Mouse (Mus musculus): Measurements from ENCODE around the gene Casr. TPM values are rescaled to one million over a fixed set of nuclear protein-coding genes. Genes with fewer than 3 reads are reported as not detected.

The Casr gene
- polyA plus RNA-seq, 1 experiment from 2014 or later = 0.06 TPM

GRCm38 (mm10) chr16:36505913-36506312 is 56.0 kb downstream of the Casr start:
- 54% methylated on average over 4 of the region's 4 CpGs for WGBS
- Histone ChIP-seq H3K4me2 (replicated peaks) (no peak overlapping the region), H3K9ac (no peak overlapping the region), H3K27me3 (replicated peaks) (no peaks in the 10 kb centered on the region), H3K36me3 (no peaks in the 10 kb centered on the region), H3K27ac (no peak overlapping the region), H3K9me3 (no peaks in the 10 kb centered on the region), H3K4me3 (replicated peaks) (no peak overlapping the region), H3K4me1 (replicated peaks) (no peaks in the 10 kb centered on the region)
- ATAC-seq = no peak

DNA sequence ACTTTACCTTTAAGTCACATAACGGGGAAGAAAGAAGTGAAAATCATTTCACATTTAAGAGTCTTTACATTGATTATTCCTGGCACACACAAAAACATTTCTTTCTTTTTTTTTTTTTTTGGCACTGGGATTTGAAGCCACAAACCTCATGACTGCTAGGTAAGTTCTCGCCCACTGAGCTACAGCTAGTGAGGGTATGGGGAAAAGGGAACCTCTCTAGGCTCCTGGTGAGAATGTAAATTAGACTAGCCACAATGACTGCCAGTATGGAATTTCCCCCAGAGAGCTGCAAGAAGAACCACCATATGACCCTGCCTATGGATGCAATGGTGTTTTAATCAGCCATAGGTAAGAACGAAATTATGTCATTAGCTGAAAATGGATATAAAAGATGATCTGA is 56.8 kb downstream of the Casr start:
- no peaks in the 10 kb centered on the region for H3K27me3 ChIP-seq (replicated peaks)
- ATAC-seq = no peak
- no peak overlapping the region for H3K27ac ChIP-seq
- H3K4me1 ChIP-seq (replicated peaks) = no peaks in the 10 kb centered on the region
- no peak overlapping the region for H3K4me3 ChIP-seq (replicated peaks)
- no peaks in the 10 kb centered on the region for H3K9me3 ChIP-seq
- H3K36me3 ChIP-seq = no peaks in the 10 kb centered on the region
- no peak overlapping the region for H3K9ac ChIP-seq
- 77% methylated on average over 3 of the region's 3 CpGs for WGBS
- H3K4me2 ChIP-seq (replicated peaks) = no peak overlapping the region

- no peaks in the 10 kb centered on the region for H3K27me3 ChIP-seq (replicated peaks)
- WGBS = 54% methylated on average over 2 of the region's 2 CpGs
- no peak for ATAC-seq
Measured at GRCm38 (mm10) chr16:36502286-36502685, 59.7 kb downstream of the Casr start.

DNA sequence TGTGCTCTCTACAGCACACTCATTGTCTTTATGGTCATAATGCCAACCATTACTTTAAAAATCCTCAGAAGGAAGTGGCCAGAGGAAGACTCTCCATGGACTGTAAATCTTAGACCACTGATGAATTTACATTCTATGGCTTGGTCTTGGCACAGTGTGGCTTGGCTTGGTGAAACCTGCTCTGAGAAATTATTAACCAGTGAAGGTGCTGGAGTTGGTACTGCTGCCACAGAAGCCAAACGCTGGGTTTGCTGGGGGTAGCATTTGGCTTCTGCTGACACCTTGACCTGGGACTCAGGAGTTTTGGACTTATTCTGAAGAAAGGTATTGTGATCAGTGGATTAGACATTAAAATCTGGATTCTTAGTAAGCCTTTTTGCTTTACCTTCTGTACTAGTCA is 69.5 kb downstream of the Casr start:
- 69% methylated on average over 1 of the region's 1 CpGs for WGBS

More at GRCm38 (mm10) chr16:36502286-36502685, 59.7 kb downstream of the Casr start:
- H3K4me3 ChIP-seq (replicated peaks) = no peak overlapping the region
- H3K4me2 ChIP-seq (replicated peaks) = no peak overlapping the region
- H3K9ac ChIP-seq = no peak overlapping the region
- no peaks in the 10 kb centered on the region for H3K9me3 ChIP-seq
- no peak overlapping the region for H3K27ac ChIP-seq
- H3K36me3 ChIP-seq = no peaks in the 10 kb centered on the region
- no peaks in the 10 kb centered on the region for H3K4me1 ChIP-seq (replicated peaks)

DNA sequence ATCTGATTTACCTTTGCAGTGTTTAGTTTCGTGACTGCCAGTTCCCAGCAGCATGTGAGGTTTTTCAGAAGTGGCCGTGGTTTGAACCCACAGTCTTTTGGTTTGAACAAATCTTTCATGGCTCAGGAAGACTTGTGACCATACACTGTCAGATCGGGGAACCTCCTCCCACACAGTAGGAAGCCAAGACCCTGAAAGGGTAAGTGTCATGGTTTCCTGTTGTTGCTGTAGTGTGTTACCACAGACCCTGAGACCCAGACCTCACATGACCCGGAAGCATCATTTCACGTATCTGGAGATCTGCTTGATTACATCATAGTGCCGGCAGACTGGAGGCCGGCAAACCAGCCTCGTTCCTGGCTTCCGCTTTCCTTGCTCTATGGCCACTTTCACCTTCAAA is 85.1 kb downstream of the Casr start:
- ATAC-seq = no peak
- no peak overlapping the region for H3K4me3 ChIP-seq (replicated peaks)
- no peaks in the 10 kb centered on the region for H3K9me3 ChIP-seq
- no peak overlapping the region for H3K4me2 ChIP-seq (replicated peaks)
- no peak overlapping the region for H3K27ac ChIP-seq
- H3K27me3 ChIP-seq (replicated peaks) = no peaks in the 10 kb centered on the region
- no peak overlapping the region for H3K9ac ChIP-seq
- 61% methylated on average over 9 of the region's 9 CpGs for WGBS
- H3K4me1 ChIP-seq (replicated peaks) = no peaks in the 10 kb centered on the region
- H3K36me3 ChIP-seq = no peaks in the 10 kb centered on the region

More for the DNA sequence above, 69.5 kb downstream of the Casr start:
- H3K27ac ChIP-seq = no peak overlapping the region
- no peaks in the 10 kb centered on the region for H3K27me3 ChIP-seq (replicated peaks)
- no peak overlapping the region for H3K4me2 ChIP-seq (replicated peaks)
- H3K4me1 ChIP-seq (replicated peaks) = no peaks in the 10 kb centered on the region
- ATAC-seq = no peak
- no peaks in the 10 kb centered on the region for H3K36me3 ChIP-seq
- no peaks in the 10 kb centered on the region for H3K9me3 ChIP-seq
- H3K9ac ChIP-seq = no peak overlapping the region
- H3K4me3 ChIP-seq (replicated peaks) = no peak overlapping the region

DNA sequence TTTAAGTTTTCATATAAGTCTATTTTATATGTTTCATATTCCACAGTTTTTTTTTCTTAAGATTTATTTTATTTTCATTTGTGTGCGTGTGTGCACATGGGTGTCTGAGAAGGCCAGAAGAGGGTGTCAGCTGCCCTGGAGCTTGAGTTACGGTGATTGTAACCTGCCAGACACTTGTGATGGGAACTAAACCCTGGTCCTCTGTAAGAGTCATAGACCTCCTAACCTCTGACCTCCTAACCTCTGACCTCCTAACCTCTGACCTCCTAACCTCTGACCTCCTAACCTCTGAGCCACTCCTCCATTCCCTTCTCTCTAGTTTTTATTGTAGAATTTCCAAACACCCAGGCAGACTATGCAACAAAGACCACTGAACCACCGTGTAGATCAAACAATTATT is 86.4 kb downstream of the Casr start:
- H3K27me3 ChIP-seq (replicated peaks) = no peaks in the 10 kb centered on the region
- no peaks in the 10 kb centered on the region for H3K4me1 ChIP-seq (replicated peaks)
- H3K4me3 ChIP-seq (replicated peaks) = no peak overlapping the region
- no peak for ATAC-seq
- WGBS = 87% methylated on average over 3 of the region's 3 CpGs
- no peaks in the 10 kb centered on the region for H3K9me3 ChIP-seq
- H3K36me3 ChIP-seq = no peaks in the 10 kb centered on the region
- H3K27ac ChIP-seq = no peak overlapping the region
- no peak overlapping the region for H3K9ac ChIP-seq
- H3K4me2 ChIP-seq (replicated peaks) = no peak overlapping the region

- H3K9ac ChIP-seq = no peak overlapping the region
- no peak overlapping the region for H3K4me2 ChIP-seq (replicated peaks)
- H3K4me1 ChIP-seq (replicated peaks) = no peaks in the 10 kb centered on the region
- H3K4me3 ChIP-seq (replicated peaks) = no peak overlapping the region
- H3K27me3 ChIP-seq (replicated peaks) = no peaks in the 10 kb centered on the region
- no peak overlapping the region for H3K27ac ChIP-seq
- no peak for ATAC-seq
- no peaks in the 10 kb centered on the region for H3K36me3 ChIP-seq
- 82% methylated on average over 2 of the region's 2 CpGs for whole genome bisulfite sequencing
- no peaks in the 10 kb centered on the region for H3K9me3 ChIP-seq
Measured at GRCm38 (mm10) chr16:36474849-36475248, 87.1 kb downstream of the Casr start.

DNA sequence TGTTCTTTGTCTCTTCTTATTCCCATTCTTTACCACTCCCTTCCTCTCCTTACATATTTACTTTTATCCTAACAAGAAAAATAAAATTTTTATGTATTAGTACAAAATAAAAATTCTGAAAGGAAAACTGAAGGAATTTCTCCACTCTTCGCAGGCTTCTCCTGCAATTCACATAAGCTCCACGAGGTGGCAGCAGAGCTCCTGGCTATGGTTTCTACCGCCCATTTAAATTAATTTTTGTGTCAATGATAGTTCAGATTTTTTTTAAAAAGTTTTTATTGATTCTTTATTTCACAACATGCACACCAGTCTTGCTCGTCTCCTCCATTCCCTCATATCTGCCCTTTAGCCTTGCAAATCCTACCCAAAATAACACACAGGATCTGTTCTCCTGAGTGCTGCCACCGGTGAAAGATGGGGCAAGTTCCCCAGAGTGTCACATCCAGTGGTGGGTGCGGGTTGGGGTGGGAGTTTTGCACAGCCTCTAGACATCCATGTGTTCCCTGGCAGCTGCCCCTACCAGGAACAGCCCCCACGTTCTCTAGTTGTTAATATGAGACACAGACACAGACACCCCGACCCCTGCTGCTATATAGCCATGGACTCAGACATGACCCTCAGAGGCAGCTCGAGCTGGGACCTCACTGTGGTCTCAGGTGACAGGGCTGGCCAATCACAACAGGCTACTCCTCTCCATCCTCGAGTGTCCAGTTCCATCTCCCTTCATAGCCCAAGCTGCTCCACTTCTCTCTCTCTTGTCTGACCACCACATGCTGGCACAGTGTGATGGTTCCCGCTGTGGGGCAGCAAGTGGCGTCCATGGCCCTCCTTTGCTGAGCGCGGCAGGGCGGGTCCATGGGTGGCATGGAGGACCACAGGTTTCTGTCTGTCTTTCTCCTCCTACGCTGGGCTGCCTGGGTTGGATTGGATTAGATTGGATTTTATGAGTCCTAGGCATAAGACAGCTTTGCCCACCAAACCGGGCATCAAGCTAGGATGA is 88.4 kb downstream of the Casr start:
- H3K4me1 ChIP-seq (replicated peaks) = no peaks in the 10 kb centered on the region
- no peaks in the 10 kb centered on the region for H3K36me3 ChIP-seq
- WGBS = 49% methylated on average over 17 of the region's 17 CpGs
- no peak overlapping the region for H3K4me3 ChIP-seq (replicated peaks)
- ATAC-seq = no peak
- no peak overlapping the region for H3K4me2 ChIP-seq (replicated peaks)
- no peaks in the 10 kb centered on the region for H3K27me3 ChIP-seq (replicated peaks)
- H3K27ac ChIP-seq = no peak overlapping the region
- no peak overlapping the region for H3K9ac ChIP-seq
- H3K9me3 ChIP-seq = no peaks in the 10 kb centered on the region

GRCm38 (mm10) chr16:36471066-36471633 is 90.8 kb downstream of the Casr start:
- no peaks in the 10 kb centered on the region for H3K9me3 ChIP-seq
- no peak overlapping the region for H3K4me3 ChIP-seq (replicated peaks)
- H3K4me1 ChIP-seq (replicated peaks) = no peaks in the 10 kb centered on the region
- ATAC-seq = no peak
- H3K9ac ChIP-seq = no peak overlapping the region
- no peak overlapping the region for H3K27ac ChIP-seq
- WGBS = 60% methylated on average over 13 of the region's 13 CpGs
- no peak overlapping the region for H3K4me2 ChIP-seq (replicated peaks)
- H3K36me3 ChIP-seq = no peaks in the 10 kb centered on the region
- no peaks in the 10 kb centered on the region for H3K27me3 ChIP-seq (replicated peaks)

- 8% methylated on average over 2 of the region's 2 CpGs for WGBS
- Histone ChIP-seq H3K4me3 (replicated peaks) (no peak overlapping the region), H3K27me3 (replicated peaks) (no peaks in the 10 kb centered on the region), H3K9ac (no peak overlapping the region), H3K4me2 (replicated peaks) (no peak overlapping the region), H3K4me1 (replicated peaks) (no peaks in the 10 kb centered on the region), H3K36me3 (no peaks in the 10 kb centered on the region), H3K9me3 (no peaks in the 10 kb centered on the region), H3K27ac (no peak overlapping the region)
- ATAC-seq = no peak
Measured at GRCm38 (mm10) chr16:36469955-36470478, 91.9 kb downstream of the Casr start.

GRCm38 (mm10) chr16:36469367-36469766 is 92.6 kb downstream of the Casr start:
- Histone ChIP-seq H3K4me2 (replicated peaks) (no peak overlapping the region), H3K9me3 (no peaks in the 10 kb centered on the region), H3K4me1 (replicated peaks) (no peaks in the 10 kb centered on the region), H3K27me3 (replicated peaks) (no peaks in the 10 kb centered on the region), H3K9ac (no peak overlapping the region), H3K36me3 (no peaks in the 10 kb centered on the region), H3K27ac (no peak overlapping the region), H3K4me3 (replicated peaks) (no peak overlapping the region)
- 78% methylated on average over 9 of the region's 9 CpGs for WGBS
- ATAC-seq = no peak

- Histone ChIP-seq H3K27ac (no peak overlapping the region), H3K9me3 (no peaks in the 10 kb centered on the region), H3K4me1 (replicated peaks) (no peaks in the 10 kb centered on the region), H3K36me3 (no peaks in the 10 kb centered on the region), H3K9ac (no peak overlapping the region), H3K4me3 (replicated peaks) (no peak overlapping the region), H3K27me3 (replicated peaks) (no peaks in the 10 kb centered on the region), H3K4me2 (replicated peaks) (no peak overlapping the region)
- WGBS = 67% methylated on average over 4 of the region's 4 CpGs
- ATAC-seq = no peak
Measured at GRCm38 (mm10) chr16:36468862-36469261, 93.1 kb downstream of the Casr start.
